Mouse (Mus musculus) olfactory bulb, adult 2 months (tissue): ENCODE data around the gene Gm973.

Source experiments
- CTCF ChIP-seq: fragments of 200-500 bp; IDR thresholded peaks from 2 replicates; pipeline ENCODE4 v1.5.1; 2012; ENCODE audit warnings: low read depth, mild to moderate bottlenecking, low read length, moderate library complexity; ENCODE audit not compliant: insufficient read depth
- POLR2A ChIP-seq: fragments of 200-500 bp; IDR thresholded peaks from 2 replicates; pipeline ENCODE4 v1.6.1; 2012; ENCODE audit warnings: mild to moderate bottlenecking, low read depth, low read length, moderate library complexity; ENCODE audit not compliant: insufficient read depth

GRCm38 (mm10) chr1:59497741-59498613, 18.1 kb upstream of the Gm973 start:
- TF ChIP-seq CTCF (no peak), POLR2A (no peak)
